28 mouse cellular contexts compared by ENCODE assay signal in genomic region chr7:132172220-132172619, GRCm38 (mm10). TPM values are rescaled to one million over a fixed set of nuclear protein-coding genes. Genes with fewer than 3 reads are reported as not detected.
DNase-seq lines count a peak whose midpoint lies in the region; ATAC-seq and TF ChIP-seq lines count a peak whose summit lies in the region.
"Had no signal": no experiment of that assay in that cellular context is flagged by ENCODE, and none has a peak within 500 bp of the region (broad histone marks: within the 10 kb centered on the region; RNA-seq: fewer than 3 reads in every experiment).

No protein-coding gene starts in this region.

- H3K9ac ChIP-seq in forebrain, postnatal 0 days = no peak overlapping the region
- no peak overlapping the region for H3K9ac ChIP-seq in forebrain, embryonic 14.5 days (ENCODE audit: low read length)
- H3K9ac ChIP-seq in midbrain, postnatal 0 days (replicated peaks; ENCODE audit: low read length, poor library complexity, severe bottlenecking) = no peak overlapping the region
- H3K9ac ChIP-seq: embryonic facial prominence, embryonic 15.5 days; forebrain, embryonic 12.5 days; intestine, embryonic 15.5 days; kidney, embryonic 15.5 days; neural tube, embryonic 15.5 days had no signal

- DNase-seq in forebrain, postnatal 0 days = peak; percentile 48
- DNase-seq in forebrain, embryonic 14.5 days (ENCODE audit: low spot score) = no peak
- DNase-seq in layer of hippocampus, adult 2 months (ENCODE audit: low spot score in 2 of 2) = no peak
- DNase-seq in layer of hippocampus, postnatal 10 days (ENCODE audit: low spot score in 2 of 2) = no peak
- DNase-seq in right cerebral cortex, adult 18-20 months = peak; percentile 54
- DNase-seq in right cerebral cortex, postnatal 25 days = no peak
- DNase-seq in midbrain, postnatal 0 days (ENCODE audit: low spot score) = peak; percentile 78
- no peak for DNase-seq in embryo, embryonic 10 days (ENCODE audit: low spot score)
- DNase-seq: adrenal gland, postnatal 10 days; cerebellum, adult 11 months; cerebellum, postnatal 10 days; gastrocnemius, adult 2 months; heart, postnatal 36 days; kidney, postnatal 4 days; layer of hippocampus, postnatal 36 days; lung, adult 18-20 months; lung, postnatal 14 days; thymus, postnatal 14 days had no signal

- no peak overlapping the region for H3K4me3 ChIP-seq in forebrain, postnatal 0 days (ENCODE audit: low read depth, low read length)
- no peak overlapping the region for H3K4me3 ChIP-seq in forebrain, embryonic 14.5 days (ENCODE audit: low read depth, low read length)
- no peak overlapping the region for H3K4me3 ChIP-seq in layer of hippocampus, adult 2 months
- H3K4me3 ChIP-seq in midbrain, postnatal 0 days (ENCODE audit: low read depth, low read length) = no peak overlapping the region
- H3K4me3 ChIP-seq: embryonic facial prominence, embryonic 15.5 days; forebrain, embryonic 12.5 days; gastrocnemius, adult 2 months; intestine, embryonic 15.5 days; kidney, embryonic 15.5 days; neural tube, embryonic 15.5 days had no signal

- no peaks in the 10 kb centered on the region for H3K36me3 ChIP-seq in forebrain, postnatal 0 days (ENCODE audit: insufficient read depth)
- H3K36me3 ChIP-seq in forebrain, embryonic 14.5 days (ENCODE audit: control insufficient read depth, insufficient read depth, low read length) = no peaks in the 10 kb centered on the region
- H3K36me3 ChIP-seq in midbrain, postnatal 0 days (ENCODE audit: insufficient read depth, low read length) = no peaks in the 10 kb centered on the region
- H3K36me3 ChIP-seq: embryonic facial prominence, embryonic 15.5 days; forebrain, embryonic 12.5 days; G1E; intestine, embryonic 15.5 days; kidney, embryonic 15.5 days; neural tube, embryonic 15.5 days had no signal

- peaks cover 21% of the 10 kb centered on the region for H3K4me1 ChIP-seq in forebrain, postnatal 0 days (ENCODE audit: insufficient read depth)
- 0 out of 2 replicates have a peak, but pooled peaks cover 2% of the 10 kb centered on the region for H3K4me1 ChIP-seq in forebrain, embryonic 14.5 days (ENCODE audit: control insufficient read depth, insufficient read depth, low read length)
- peaks cover 6% of the 10 kb centered on the region for H3K4me1 ChIP-seq in midbrain, postnatal 0 days (ENCODE audit: insufficient read depth, low read length)
- H3K4me1 ChIP-seq: intestine, embryonic 15.5 days; kidney, embryonic 15.5 days had no signal

- 27% methylated on average over 5 of the region's 5 CpGs for WGBS in forebrain, postnatal 0 days
- 53% methylated on average over 5 of the region's 5 CpGs for WGBS in forebrain, embryonic 14.5 days
- WGBS in midbrain, postnatal 0 days = 28% methylated on average over 5 of the region's 5 CpGs

- no peak for TF ChIP-seq CTCF in forebrain, postnatal 0 days (IDR thresholded peaks at IDR 0.05; ENCODE audit: low read depth)
- TF ChIP-seq CTCF in layer of hippocampus, adult 2 months (conservative IDR thresholded peaks at IDR 0.05) = no peak
- TF ChIP-seq CTCF in midbrain, postnatal 0 days (IDR thresholded peaks at IDR 0.05) = no peak

- no peaks in the 10 kb centered on the region for H3K9me3 ChIP-seq in forebrain, postnatal 0 days (ENCODE audit: low read length)
- H3K9me3 ChIP-seq in forebrain, embryonic 14.5 days (replicated peaks; ENCODE audit: control insufficient read depth, low read length) = no peaks in the 10 kb centered on the region
- no peaks in the 10 kb centered on the region for H3K9me3 ChIP-seq in midbrain, postnatal 0 days (ENCODE audit: low read length)
- H3K9me3 ChIP-seq: embryonic facial prominence, embryonic 15.5 days; forebrain, embryonic 12.5 days; intestine, embryonic 15.5 days; kidney, embryonic 15.5 days; neural tube, embryonic 15.5 days had no signal

- H3K4me2 ChIP-seq in forebrain, postnatal 0 days (ENCODE audit: low read depth) = no peak overlapping the region
- no peak overlapping the region for H3K4me2 ChIP-seq in forebrain, embryonic 14.5 days (ENCODE audit: low read length)
- no peak overlapping the region for H3K4me2 ChIP-seq in midbrain, postnatal 0 days (ENCODE audit: low read depth, low read length, poor library complexity, severe bottlenecking)
- H3K4me2 ChIP-seq: embryonic facial prominence, embryonic 15.5 days; forebrain, embryonic 12.5 days; intestine, embryonic 15.5 days; kidney, embryonic 15.5 days; liver, embryonic 11.5 days; neural tube, embryonic 15.5 days had no signal

- ATAC-seq in forebrain, postnatal 0 days = peak; percentile 64; the same call in 1 of the 2 replicates
- ATAC-seq in forebrain, embryonic 14.5 days = no peak
- peak; percentile 54; the same call in 1 of the 2 replicates for ATAC-seq in midbrain, postnatal 0 days (ENCODE audit: low FRiP score)
- ATAC-seq: activated CD4-positive, CD25-positive, alpha-beta regulatory T cell, adult 4 months; intestine, embryonic 15.5 days had no signal

- H3K27me3 ChIP-seq in forebrain, postnatal 0 days (ENCODE audit: insufficient read depth, low read length) = no peaks in the 10 kb centered on the region
- no peaks in the 10 kb centered on the region for H3K27me3 ChIP-seq in forebrain, embryonic 14.5 days (replicated peaks; ENCODE audit: control insufficient read depth, insufficient read depth, low read length)
- no peaks in the 10 kb centered on the region for H3K27me3 ChIP-seq in midbrain, postnatal 0 days (ENCODE audit: insufficient read depth, low read length)
- H3K27me3 ChIP-seq: embryonic facial prominence, embryonic 15.5 days; intestine, embryonic 15.5 days; kidney, embryonic 15.5 days; neural tube, embryonic 15.5 days had no signal

- peak overlapping the region; percentile 69 for H3K27ac ChIP-seq in forebrain, postnatal 0 days (ENCODE audit: low read depth, low read length)
- no peak overlapping the region for H3K27ac ChIP-seq in forebrain, embryonic 14.5 days (ENCODE audit: low read depth, low read length)
- peak overlapping the region; percentile 23; the same call in 1 of the 2 replicates for H3K27ac ChIP-seq in layer of hippocampus, adult 2 months
- peak overlapping the region; percentile 83 for H3K27ac ChIP-seq in midbrain, postnatal 0 days (ENCODE audit: low read depth, low read length)
- H3K27ac ChIP-seq: embryonic facial prominence, embryonic 15.5 days; forebrain, embryonic 12.5 days; gastrocnemius, adult 2 months; intestine, embryonic 15.5 days; kidney, embryonic 15.5 days; neural tube, embryonic 15.5 days had no signal

RNA-seq across cellular contexts. Expression of gene Cpxm2, which starts 17.7 kb away (rescaled TPM):
- total RNA-seq in forebrain, postnatal 0 days (2014; rRNA removed) = 2.1 and 3.1 TPM in 2 replicates
- 1.7 and 2.2 TPM in 2 replicates for polyA plus RNA-seq in forebrain, postnatal 0 days (2015; fragmentation: Nextera tagmentation; extraction: Ambion mirVana)
- polyA plus RNA-seq in forebrain, embryonic 14.5 days (2014; fragmentation: Nextera tagmentation; extraction: Ambion mirVana) = 1.2 and 1.6 TPM in 2 replicates
- total RNA-seq in layer of hippocampus, adult 2 months (2021) = 1 to 10 TPM; 1.1 to 2.5 TPM
- 1 to 10 TPM; 5.1 to 6.7 TPM for total RNA-seq in layer of hippocampus, postnatal 10 days (2021)
- 2.4 and 3.1 TPM in 2 replicates for total RNA-seq in midbrain, postnatal 0 days (2014; rRNA removed)
- polyA plus RNA-seq in midbrain, postnatal 0 days (2015; fragmentation: Nextera tagmentation; extraction: Ambion mirVana) = 3.1 and 3.8 TPM in 2 replicates
- total RNA-seq: granulocyte monocyte progenitor cell, adult 5-6 weeks; megakaryocyte, adult 5-6 weeks had no signal
- polyA plus RNA-seq: activated CD4-positive, CD25-positive, alpha-beta regulatory T cell, adult 4 months; G1E had no signal

Comparison
In these comparisons a context has a peak if more than half of its experiments do, and no peak if none do; other contexts are left out.
1. DNase-seq: peak in forebrain, postnatal 0 days (single experiment), right cerebral cortex, adult 18-20 months (single experiment) and midbrain, postnatal 0 days (single experiment); none in forebrain, embryonic 14.5 days (single experiment), layer of hippocampus, adult 2 months (0 of 2), layer of hippocampus, postnatal 10 days (0 of 2), right cerebral cortex, postnatal 25 days (single experiment) and embryo, embryonic 10 days (single experiment).